ENCODE assay signal across 8 mouse cellular contexts in the genomic region with DNA sequence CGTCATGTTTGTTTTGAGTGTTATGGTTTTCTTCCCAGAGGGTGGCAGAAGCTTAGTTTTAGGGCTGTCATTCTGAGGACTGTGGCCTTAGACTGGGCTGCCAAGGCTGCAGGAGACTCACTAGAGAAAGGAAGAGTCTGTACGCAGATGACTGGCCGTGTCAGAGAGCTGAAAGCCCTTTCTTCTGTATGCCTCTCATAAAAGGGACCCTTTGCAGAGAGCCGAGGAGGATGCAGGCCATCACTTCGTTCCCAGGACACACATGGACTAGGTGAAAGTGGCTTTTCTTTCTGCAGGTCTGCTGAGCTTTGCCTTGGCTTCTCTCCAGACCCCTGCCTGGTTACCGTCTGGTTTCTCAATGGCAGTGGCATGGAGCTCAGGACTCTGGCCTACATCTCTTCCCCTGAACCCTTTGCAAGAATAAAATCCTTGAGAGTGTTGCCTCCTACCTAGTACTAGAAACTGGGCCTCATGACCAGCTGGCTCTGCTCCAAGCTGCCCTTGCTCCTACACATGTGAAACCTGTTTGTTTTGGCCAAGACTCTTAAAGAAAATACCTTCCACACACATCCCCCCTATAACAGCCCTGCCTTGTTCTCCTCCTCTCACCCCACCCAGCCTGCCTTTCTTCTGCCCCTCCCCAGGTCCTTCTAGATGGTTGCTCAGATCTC. TPM values are rescaled to one million over a fixed set of nuclear protein-coding genes. Genes with fewer than 3 reads are reported as not detected.
A peak's percentile ranks its signal among the peaks of the same experiment; 100 is the strongest.
DNase-seq lines count a peak whose midpoint lies in the region; ATAC-seq and TF ChIP-seq lines count a peak whose summit lies in the region.

No protein-coding gene starts in this region.

- no peaks in the 10 kb centered on the region for H3K9me3 ChIP-seq in embryonic facial prominence, embryonic 12.5 days
- no peaks in the 10 kb centered on the region for H3K9me3 ChIP-seq in intestine, embryonic 16.5 days (ENCODE audit: control insufficient read depth, low read length)

- H3K4me3 ChIP-seq in embryonic facial prominence, embryonic 12.5 days = no peak overlapping the region
- no peak overlapping the region for H3K4me3 ChIP-seq in intestine, embryonic 16.5 days (ENCODE audit: low read length)
- H3K4me3 ChIP-seq in lung, adult 2 months (replicated peaks; ENCODE audit: extremely low read depth, low read depth, low read length) = no peak overlapping the region

- no peak for TF ChIP-seq POLR2A in lung, adult 2 months (IDR thresholded peaks at IDR 0.05; ENCODE audit: borderline replicate concordance, extremely low read depth, low read depth, low read length)

- ATAC-seq in embryonic facial prominence, embryonic 12.5 days (ENCODE audit: insufficient number of reproducible peaks, insufficient read depth, low FRiP score, low TSS enrichment) = peak; percentile 57; the same call in 1 of the 2 replicates
- no peak; the same call in 1 of the 2 replicates for ATAC-seq in intestine, embryonic 16.5 days
- no peak for ATAC-seq in monocyte, adult 5-6 weeks (replicated peaks; ENCODE audit: insufficient number of reproducible peaks, low FRiP score, low TSS enrichment, poor library complexity, severe bottlenecking)

- H3K27ac ChIP-seq in embryonic facial prominence, embryonic 12.5 days = peak overlapping the region; percentile 87
- H3K27ac ChIP-seq in intestine, embryonic 16.5 days (ENCODE audit: low read length) = peak overlapping the region; percentile 52; the same call in 1 of the 2 replicates

- TF ChIP-seq CTCF in lung, adult 2 months (IDR thresholded peaks at IDR 0.05; ENCODE audit: insufficient read depth, low read length) = no peak

- no peaks in the 10 kb centered on the region for H3K36me3 ChIP-seq in embryonic facial prominence, embryonic 12.5 days
- H3K36me3 ChIP-seq in intestine, embryonic 16.5 days (ENCODE audit: control insufficient read depth, insufficient read depth, low read length) = no peaks in the 10 kb centered on the region

- H3K9ac ChIP-seq in embryonic facial prominence, embryonic 12.5 days = no peak overlapping the region
- peak overlapping the region; percentile 39; the same call in 1 of the 2 replicates for H3K9ac ChIP-seq in intestine, embryonic 16.5 days (ENCODE audit: low read depth, low read length)

- 0 out of 2 replicates have a peak overlapping the region, but pooled peaks have one; percentile 13 for H3K4me2 ChIP-seq in embryonic facial prominence, embryonic 12.5 days (replicated peaks)
- H3K4me2 ChIP-seq in intestine, embryonic 16.5 days (ENCODE audit: low read depth, low read length) = no peak overlapping the region

- peak; percentile 55 to 70 for DNase-seq in urinary bladder, adult 18-20 months (ENCODE audit: low spot score in 2 of 2)
- DNase-seq in urinary bladder, postnatal 10 days (ENCODE audit: low spot score) = no peak
- DNase-seq in lung, adult 2 months = peak; percentile 80
- DNase-seq in urinary bladder, postnatal 36 days (ENCODE audit: low spot score in 2 of 2) = peak; percentile 74 to 84
- no peak for DNase-seq in frontal cortex, postnatal 14 days (ENCODE audit: low spot score in 2 of 2)

- WGBS in embryonic facial prominence, embryonic 12.5 days = 65% methylated on average over 6 of the region's 6 CpGs
- WGBS in intestine, embryonic 16.5 days = 54% methylated on average over 6 of the region's 6 CpGs
- WGBS in lung, adult 2 months = 42% methylated on average over 6 of the region's 6 CpGs

- H3K27me3 ChIP-seq in embryonic facial prominence, embryonic 12.5 days = no peaks in the 10 kb centered on the region
- H3K27me3 ChIP-seq in intestine, embryonic 16.5 days (replicated peaks; ENCODE audit: control insufficient read depth, insufficient read depth, low read length) = no peaks in the 10 kb centered on the region

- H3K4me1 ChIP-seq in embryonic facial prominence, embryonic 12.5 days = peaks cover 16% of the 10 kb centered on the region
- peaks cover 23% of the 10 kb centered on the region for H3K4me1 ChIP-seq in intestine, embryonic 16.5 days (ENCODE audit: control insufficient read depth, insufficient read depth, low read length)
- peaks cover 38% of the 10 kb centered on the region for H3K4me1 ChIP-seq in lung, adult 2 months (ENCODE audit: control insufficient read depth, insufficient read depth, low read length)

RNA-seq across cellular contexts. Expression of a gene that starts 36.0 kb away (rescaled TPM):
- 98.3 and 104 TPM in 2 replicates for polyA plus RNA-seq in embryonic facial prominence, embryonic 12.5 days (2016; fragmentation: Nextera tagmentation; extraction: Ambion mirVana)
- 41.5 and 51.6 TPM in 2 replicates for polyA plus RNA-seq in intestine, embryonic 16.5 days (2015; fragmentation: Nextera tagmentation; extraction: Ambion mirVana)
- 8.3 and 11.5 TPM in 2 replicates for polyA plus RNA-seq in lung, adult 2 months (2012; rRNA removed)
- 25.8 to 43.4 TPM (median 35.3 TPM) in 3 replicates for total RNA-seq in monocyte, adult 5-6 weeks (2017)

RNA-seq across cellular contexts. Expression of a gene that starts 36.6 kb away (rescaled TPM):
- 22.5 and 23.1 TPM in 2 replicates for polyA plus RNA-seq in embryonic facial prominence, embryonic 12.5 days (2016; fragmentation: Nextera tagmentation; extraction: Ambion mirVana)
- 10.0 and 11.4 TPM in 2 replicates for polyA plus RNA-seq in intestine, embryonic 16.5 days (2015; fragmentation: Nextera tagmentation; extraction: Ambion mirVana)
- 89.4 and 97.9 TPM in 2 replicates for polyA plus RNA-seq in lung, adult 2 months (2012; rRNA removed)
- total RNA-seq in monocyte, adult 5-6 weeks (2017) = 16.1 to 31.0 TPM (median 22.1 TPM) in 3 replicates

Comparison
In these comparisons a context has a peak if more than half of its experiments do, and no peak if none do; other contexts are left out.
1. DNase-seq: peak in urinary bladder, adult 18-20 months (2 of 2), lung, adult 2 months (single experiment) and urinary bladder, postnatal 36 days (2 of 2); none in urinary bladder, postnatal 10 days (single experiment) and frontal cortex, postnatal 14 days (0 of 2).